Mouse (Mus musculus) adrenal gland, postnatal 36 days (tissue): Measurements from ENCODE around the gene Mag. TPM values are rescaled to one million over a fixed set of nuclear protein-coding genes. Genes with fewer than 3 reads are reported as not detected.

Experiments used
- DNase-seq, 2 experiments: peaks; one replicate each; pipeline ENCODE4 v3.0.0; 2021; ENCODE audit warnings: mixed read lengths in 1 of 2
- total RNA-seq, 2 experiments: library from RNA; stranded (reverse); gene quantifications; 2 replicates each; pipeline ENCODE4 v1.2.3; 2021

The Mag gene
- total RNA-seq, 2 experiments from 2014 or later: 0.20 to 0.46 TPM

GRCm38 (mm10) chr7:30873083-30873482 lies 41.6 kb downstream of the Mag start:
- DNase-seq: peak; percentile 81 to 87

GRCm38 (mm10) chr7:30863386-30863785 lies 51.3 kb downstream of the Mag start:
- no peak for DNase-seq

GRCm38 (mm10) chr7:30861464-30861863 lies 53.2 kb downstream of the Mag start, which contains the start of gene Ffar1:
TSS of gene Ffar1 (minus strand) at chr7:30861564.
- DNase-seq: no peak

GRCm38 (mm10) chr7:30859635-30860402 lies 54.9 kb downstream of the Mag start:
- peak; percentile 53 to 61 for DNase-seq

- DNase-seq: peak; percentile 82 to 88
Measured at GRCm38 (mm10) chr7:30859290-30859634, 55.4 kb downstream of the Mag start.

GRCm38 (mm10) chr7:30857746-30858145 lies 56.9 kb downstream of the Mag start:
- DNase-seq: no peak

- DNase-seq: no peak
Measured at GRCm38 (mm10) chr7:30856078-30856477, 58.6 kb downstream of the Mag start, which contains the start of gene Ffar3. TSS of gene Ffar3 (minus strand) at chr7:30856178.

- DNase-seq: no peak
Measured at GRCm38 (mm10) chr7:30851421-30851820, 63.3 kb downstream of the Mag start.

Other genes starting within 250 kb of the Mag start
- 10 to 100 TPM; 10.1 to 10.5 TPM for gene Haus5, start 249.9 kb downstream of the Mag start, total RNA-seq
- not detected for gene Pmis2, start 243.3 kb downstream of the Mag start, total RNA-seq
- 1 to 10 TPM; 4.8 to 6.3 TPM for gene 2200002J24Rik, start 215.9 kb downstream of the Mag start, total RNA-seq
- gene Atp4a, start 202.7 kb downstream of the Mag start, total RNA-seq: 1 to 10 TPM; 3.1 to 5.9 TPM
- gene Tmem147, start 185.3 kb downstream of the Mag start, total RNA-seq: 100 to 1,000 TPM; 229 to 231 TPM
- under 1 TPM in 1 of 2 experiments, not detected in 1; 0.26 TPM for gene Gapdhs, start 171.2 kb downstream of the Mag start, total RNA-seq
- gene Sbsn, start 163.4 kb downstream of the Mag start, total RNA-seq: 100 to 1,000 TPM; 326 to 370 TPM
- 1 to 10 TPM; 2.4 to 2.5 TPM for gene Dmkn, start 151.1 kb downstream of the Mag start, total RNA-seq
- gene Krtdap, start 127.0 kb downstream of the Mag start, total RNA-seq: 1 to 10 TPM in 1 of 2 experiments, not detected in 1; 2.8 TPM
- gene Ffar2, start 91.1 kb downstream of the Mag start, total RNA-seq: 1 to 10 TPM; 1.7 to 2.9 TPM
- under 1 TPM in 1 of 2 experiments, not detected in 1; 0.33 TPM for gene Ffar3, start 58.7 kb downstream of the Mag start, total RNA-seq
- gene Ffar1, start 53.3 kb downstream of the Mag start, total RNA-seq: not detected
- under 1 TPM; 0.56 TPM for gene Cd22, start 34.5 kb downstream of the Mag start, total RNA-seq
- gene Hamp2, start 9.8 kb upstream of the Mag start, total RNA-seq: 10 to 100 TPM in 1 of 2 experiments, not detected in 1; 11.7 TPM
- 10 to 100 TPM in 1 of 2 experiments, not detected in 1; 23.5 TPM for gene Hamp, start 29.2 kb upstream of the Mag start, total RNA-seq
- gene Usf2, start 41.9 kb upstream of the Mag start, total RNA-seq: 100 to 1,000 TPM; 112 to 141 TPM
- 10 to 100 TPM in 1 of 2 experiments, 1 to 10 TPM in 1; 6.1 to 14.6 TPM for gene Lsr, start 58.6 kb upstream of the Mag start, total RNA-seq
- under 1 TPM; 0.30 to 0.96 TPM for gene Fam187b, start 58.9 kb upstream of the Mag start, total RNA-seq
- 100 to 1,000 TPM in 1 of 2 experiments, 10 to 100 TPM in 1; 34.8 to 103 TPM for gene Fxyd5, start 127.6 kb upstream of the Mag start, total RNA-seq
- gene Fxyd7, start 136.6 kb upstream of the Mag start, total RNA-seq: 1 to 10 TPM; 1.2 to 1.6 TPM
- gene Fxyd1, start 142.3 kb upstream of the Mag start, total RNA-seq: 100 to 1,000 TPM; 167 to 239 TPM
- 1 to 10 TPM; 2.7 to 5.4 TPM for gene Lgi4, start 144.5 kb upstream of the Mag start, total RNA-seq
- 1 to 10 TPM; 1.5 to 2.3 TPM for gene Fxyd3, start 161.8 kb upstream of the Mag start, total RNA-seq
- under 1 TPM; 0.66 to 0.93 TPM for gene Hpn, start 200.4 kb upstream of the Mag start, total RNA-seq
- 10 to 100 TPM; 16.5 to 16.7 TPM for gene Scn1b, start 212.1 kb upstream of the Mag start, total RNA-seq
- 10 to 100 TPM; 36.7 to 59.1 TPM for gene Gramd1a, start 241.0 kb upstream of the Mag start, total RNA-seq